Mouse (Mus musculus) lung, embryonic 14.5 days (tissue): Measurements from ENCODE around the gene Gabrr2. TPM values are rescaled to one million over a fixed set of nuclear protein-coding genes. Genes with fewer than 3 reads are reported as not detected.

Experiments used
- ATAC-seq: fragments of 200-750 bp; cut with Nextera tagmentation; 2 replicates; pipeline ENCODE4 v1.8.0; 2017; ENCODE audit warnings: mild to moderate bottlenecking, moderate TSS enrichment, moderate library complexity; ENCODE audit not compliant: insufficient read depth
- DNase-seq: peaks from one replicate; pipeline ENCODE4 v3.0.0-alpha.2; 2015
- H3K27ac ChIP-seq: fragments of 300-500 bp; sonication (generic); 2 replicates; pipeline ENCODE4 v1.5.1; 2014; ENCODE audit warnings: low read depth, mild to moderate bottlenecking, moderate library complexity
- H3K27me3 ChIP-seq: fragments of 300-500 bp; sonication (generic); 2 replicates; pipeline ENCODE4 v1.6.1; 2014; ENCODE audit warnings: low read length, control low read depth; ENCODE audit not compliant: insufficient read depth
- H3K36me3 ChIP-seq: fragments of 300-500 bp; sonication (generic); 2 replicates; pipeline ENCODE4 v1.6.1; 2014; ENCODE audit warnings: control low read depth; ENCODE audit not compliant: insufficient read depth
- H3K4me1 ChIP-seq: fragments of 300-500 bp; sonication (generic); 2 replicates; pipeline ENCODE4 v1.6.1; 2014; ENCODE audit warnings: antibody characterized with exemption, control low read depth; ENCODE audit not compliant: insufficient read depth
- H3K4me2 ChIP-seq: fragments of 300-500 bp; sonication (generic); 2 replicates; pipeline ENCODE4 v1.6.1; 2014; ENCODE audit warnings: mild to moderate bottlenecking
- H3K4me3 ChIP-seq: fragments of 300-500 bp; sonication (generic); 2 replicates; pipeline ENCODE4 v1.5.1; 2014; ENCODE audit warnings: low read depth, low read length
- H3K9ac ChIP-seq: fragments of 300-500 bp; sonication (generic); 2 replicates; pipeline ENCODE4 v1.6.1; 2014
- H3K9me3 ChIP-seq: fragments of 300-500 bp; sonication (generic); 2 replicates; pipeline ENCODE4 v1.6.1; 2016; ENCODE audit warnings: low read depth, low read length, control low read depth
- CTCF ChIP-seq: IDR thresholded peaks from 2 replicates; pipeline ENCODE4 v1.5.1; 2016; ENCODE audit warnings: antibody characterized with exemption, low read depth
- WGBS: fragments of 180-500 bp; shearing (Covaris S2); extraction: QIAGEN DNeasy Blood & Tissue Kit; methylation state at CpG from one replicate; pipeline ENCODE4 v1.1.7; 2014; 5-methylcytosine and 5-hydroxymethylcytosine counted together
- polyA plus RNA-seq: library from polyadenylated mRNA; unstranded; fragments of >200 nt; fragmentation: Nextera tagmentation; extraction: Ambion mirVana; gene quantifications from 2 replicates; pipeline ENCODE4 v1.2.1, GENCODE M21; 2014

Gabrr2 gene
- polyA plus RNA-seq, 1 experiment from 2014 or later, result 0.28 TPM

DNA sequence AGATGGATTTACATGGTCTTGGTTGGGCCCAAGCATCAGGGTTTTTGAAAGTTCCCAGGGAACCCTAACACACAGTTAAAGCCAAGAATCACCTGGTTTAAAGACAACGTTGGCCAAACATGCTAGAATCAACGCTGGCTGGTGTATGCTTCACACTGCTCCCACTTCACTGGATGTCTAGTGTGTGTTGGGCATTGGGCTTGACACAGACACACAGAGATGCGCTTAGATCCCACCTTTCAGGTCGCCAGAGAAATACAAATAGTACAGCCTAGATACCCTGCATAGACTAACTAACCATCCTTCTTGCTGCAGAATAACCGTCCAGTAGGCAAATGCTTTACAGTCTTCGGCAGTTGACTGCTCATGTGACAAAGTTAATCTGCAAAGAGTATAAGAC lies 7.5 kb downstream of the Gabrr2 start:
- Histone ChIP-seq H3K9ac (no peak overlapping the region), H3K9me3 (no peaks in the 10 kb centered on the region), H3K36me3 (no peaks in the 10 kb centered on the region), H3K4me3 (no peak overlapping the region), H3K27ac (no peak overlapping the region), H3K27me3 (no peaks in the 10 kb centered on the region), H3K4me1 (no peaks in the 10 kb centered on the region), H3K4me2 (no peak overlapping the region)
- TF ChIP-seq CTCF, result no peak
- ATAC-seq (no peak), DNase-seq (no peak)
- 91% methylated on average over 6 of the region's 6 CpGs for WGBS

DNA sequence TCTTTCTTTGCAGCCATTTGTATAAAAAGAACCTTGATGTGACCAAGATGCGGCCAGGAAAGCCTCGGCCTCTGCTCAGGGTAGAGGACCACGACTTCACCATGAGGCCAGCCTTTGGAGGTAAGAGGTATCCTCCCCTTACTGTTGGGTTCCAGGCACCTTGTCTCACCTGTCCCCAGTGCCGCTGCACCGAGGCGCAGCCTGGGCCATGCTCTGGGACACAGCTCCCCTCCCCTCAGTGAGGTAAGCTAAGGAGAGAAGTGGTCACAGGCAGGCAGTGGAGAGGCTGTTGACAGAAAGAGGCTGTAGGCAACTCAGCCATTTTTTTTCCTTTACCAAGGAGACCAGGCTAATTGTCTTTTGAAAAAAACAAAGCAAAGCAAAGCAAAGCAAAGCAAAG lies 8.5 kb downstream of the Gabrr2 start:
- Histone ChIP-seq H3K27ac (no peak overlapping the region), H3K4me3 (no peak overlapping the region), H3K4me2 (no peak overlapping the region), H3K36me3 (no peaks in the 10 kb centered on the region), H3K9ac (no peak overlapping the region), H3K4me1 (no peaks in the 10 kb centered on the region), H3K9me3 (no peaks in the 10 kb centered on the region), H3K27me3 (no peaks in the 10 kb centered on the region)
- ATAC-seq (no peak), DNase-seq (no peak)
- 83% methylated on average over 6 of the region's 6 CpGs for WGBS
- no peak for TF ChIP-seq CTCF

DNA sequence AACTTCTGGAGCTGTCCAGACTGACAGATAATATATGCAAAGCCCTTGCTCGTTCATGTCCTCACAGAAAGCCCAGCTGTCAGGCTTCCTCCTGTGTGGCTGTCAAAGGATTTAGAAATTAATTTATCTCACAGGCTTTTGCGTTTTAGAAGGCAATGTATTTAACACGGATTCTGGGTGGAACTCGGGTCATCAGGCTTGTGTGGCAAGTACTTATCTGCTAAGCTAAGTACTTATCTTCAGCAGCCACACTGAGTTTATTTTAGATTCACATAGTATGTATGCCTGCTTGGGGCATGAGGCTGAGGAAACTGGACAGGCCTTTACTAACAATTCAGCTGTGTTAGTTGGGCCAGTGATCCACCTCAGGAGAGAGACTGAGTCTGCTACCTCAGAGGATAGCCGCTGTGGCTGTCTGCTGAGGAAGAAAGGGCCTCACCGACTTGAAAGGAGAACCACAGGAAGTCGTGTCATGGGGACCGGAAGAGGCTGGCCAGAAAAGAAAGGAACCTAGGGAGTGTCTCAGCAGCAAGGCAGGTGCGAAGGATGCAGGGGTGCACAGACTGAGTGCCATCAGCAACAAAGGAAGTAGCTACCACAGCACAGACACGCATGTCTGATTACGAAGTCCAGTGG lies 9.8 kb downstream of the Gabrr2 start:
- Histone ChIP-seq H3K4me1 (no peaks in the 10 kb centered on the region), H3K9ac (no peak overlapping the region), H3K4me2 (no peak overlapping the region), H3K4me3 (no peak overlapping the region), H3K27ac (no peak overlapping the region), H3K36me3 (no peaks in the 10 kb centered on the region), H3K9me3 (no peaks in the 10 kb centered on the region), H3K27me3 (no peaks in the 10 kb centered on the region)
- 43% methylated on average over 11 of the region's 11 CpGs for WGBS
- TF ChIP-seq CTCF, result no peak
- DNase-seq (peak; percentile 8), ATAC-seq (no peak)

DNA sequence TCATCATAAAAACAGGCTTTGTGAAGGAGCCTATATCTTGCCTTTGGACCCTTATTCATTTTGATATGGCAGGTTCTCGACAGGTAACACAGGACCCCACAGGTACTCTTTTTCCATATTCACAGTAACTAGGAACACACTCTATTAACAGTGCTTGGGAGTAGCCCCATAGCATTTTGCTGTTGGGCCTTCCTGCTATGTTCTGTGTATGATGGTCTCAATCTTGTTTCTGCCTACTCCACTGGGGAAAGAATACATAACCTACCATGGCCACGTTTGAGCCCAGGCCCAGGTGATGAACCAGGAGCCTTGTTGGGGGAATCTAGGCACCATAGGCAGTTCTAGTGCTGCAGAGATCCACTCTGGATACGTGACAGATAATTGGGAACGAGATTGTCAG lies 11.6 kb downstream of the Gabrr2 start:
- ATAC-seq (no peak), DNase-seq (no peak)
- Histone ChIP-seq H3K4me2 (no peak overlapping the region), H3K9ac (no peak overlapping the region), H3K4me3 (no peak overlapping the region), H3K9me3 (no peaks in the 10 kb centered on the region), H3K36me3 (no peaks in the 10 kb centered on the region), H3K4me1 (no peaks in the 10 kb centered on the region), H3K27ac (no peak overlapping the region), H3K27me3 (no peaks in the 10 kb centered on the region)
- WGBS, result 70% methylated on average over 4 of the region's 4 CpGs
- TF ChIP-seq CTCF, result no peak

DNA sequence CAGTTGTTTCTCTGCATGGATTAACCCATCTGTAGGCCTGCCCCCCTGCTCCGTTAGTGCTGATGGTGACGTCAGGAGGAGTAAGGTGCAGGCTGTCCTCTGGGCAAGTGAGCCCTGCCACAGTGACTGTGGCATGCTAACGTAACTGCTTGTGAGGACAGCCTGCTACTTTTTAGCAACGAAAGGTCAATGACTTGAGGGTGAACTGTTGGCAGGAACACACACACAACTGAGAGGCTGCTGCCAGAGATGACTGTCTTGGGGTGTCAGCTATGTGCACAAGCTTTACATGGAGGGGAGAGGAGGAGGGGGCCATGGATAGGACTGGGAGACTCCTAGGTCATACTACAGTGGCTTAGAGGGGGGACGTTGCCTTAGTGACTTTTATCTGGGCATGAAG lies 12.1 kb downstream of the Gabrr2 start:
- Histone ChIP-seq H3K36me3 (no peaks in the 10 kb centered on the region), H3K9me3 (no peaks in the 10 kb centered on the region), H3K4me1 (no peaks in the 10 kb centered on the region), H3K4me3 (no peak overlapping the region), H3K4me2 (no peak overlapping the region), H3K9ac (no peak overlapping the region), H3K27me3 (no peaks in the 10 kb centered on the region), H3K27ac (no peak overlapping the region)
- DNase-seq (no peak), ATAC-seq (no peak)
- no peak for TF ChIP-seq CTCF
- WGBS, result 47% methylated on average over 5 of the region's 5 CpGs

DNA sequence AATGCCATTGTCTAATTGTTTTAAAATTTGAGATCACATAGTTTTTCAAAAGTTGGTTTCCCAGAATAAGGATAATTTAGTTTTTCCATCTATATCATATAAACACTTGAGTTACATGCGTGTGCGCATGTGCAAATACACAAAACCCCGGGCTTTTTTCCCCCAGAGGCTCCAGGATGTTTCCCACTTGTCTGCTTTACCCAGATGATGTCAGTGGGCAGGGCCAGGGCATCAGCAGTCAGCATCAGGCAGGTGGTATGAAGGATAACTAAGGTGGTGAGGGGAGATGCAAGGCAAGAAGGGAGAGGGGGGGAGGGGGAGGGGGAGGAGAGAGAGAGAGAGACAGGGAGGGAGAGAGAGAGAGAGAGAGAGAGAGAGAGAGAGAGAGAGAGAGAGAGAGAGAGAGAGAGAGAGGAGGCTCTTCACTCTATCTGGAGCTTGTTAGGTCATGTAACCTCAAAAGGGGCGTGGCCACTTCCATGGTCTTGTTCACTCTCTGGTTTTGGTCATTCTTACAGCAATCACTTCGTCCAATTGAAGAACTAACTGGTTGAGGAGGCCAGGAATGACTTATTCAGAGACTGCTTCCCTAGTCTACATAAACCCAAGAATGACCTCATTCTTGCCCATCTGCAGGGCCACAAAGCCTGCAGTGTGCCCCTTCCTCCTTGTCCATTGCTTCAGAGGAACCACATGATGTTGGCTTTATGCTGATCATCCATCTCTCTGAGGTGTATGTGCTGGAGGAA lies 13.2 kb downstream of the Gabrr2 start:
- no peak overlapping the region for H3K27ac ChIP-seq
- no peak for TF ChIP-seq CTCF
- H3K4me2 ChIP-seq, result no peak overlapping the region
- no peaks in the 10 kb centered on the region for H3K36me3 ChIP-seq
- ATAC-seq (no peak), DNase-seq (no peak)
- H3K4me3 ChIP-seq, result no peak overlapping the region
- 75% methylated on average over 5 of the region's 5 CpGs for WGBS
- H3K4me1 ChIP-seq, result no peaks in the 10 kb centered on the region
- H3K27me3 ChIP-seq, result no peaks in the 10 kb centered on the region
- no peak overlapping the region for H3K9ac ChIP-seq
- H3K9me3 ChIP-seq, result no peaks in the 10 kb centered on the region

DNA sequence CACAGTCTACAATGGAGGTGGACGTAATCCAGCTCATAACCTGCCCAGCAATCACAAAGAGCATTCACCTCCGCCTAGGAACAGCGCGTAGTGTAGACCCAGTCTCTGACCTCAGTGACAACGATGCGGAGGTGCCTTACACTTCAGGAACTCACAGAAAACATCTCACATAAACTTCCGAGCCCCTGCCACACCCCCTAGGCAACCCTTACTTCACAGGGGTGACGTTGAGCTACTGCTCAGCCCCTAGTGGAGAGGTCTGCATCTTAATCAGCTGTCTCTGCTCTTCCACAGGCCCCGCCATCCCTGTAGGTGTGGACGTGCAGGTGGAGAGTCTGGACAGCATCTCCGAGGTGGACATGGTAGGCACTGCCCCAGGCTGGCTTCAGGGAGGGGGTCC lies 14.4 kb downstream of the Gabrr2 start:
- no peak for ATAC-seq
- Histone ChIP-seq H3K36me3 (no peaks in the 10 kb centered on the region), H3K27ac (no peak overlapping the region), H3K27me3 (no peaks in the 10 kb centered on the region), H3K4me2 (no peak overlapping the region), H3K4me3 (no peak overlapping the region), H3K4me1 (no peaks in the 10 kb centered on the region), H3K9ac (no peak overlapping the region), H3K9me3 (no peaks in the 10 kb centered on the region)
- 68% methylated on average over 11 of the region's 11 CpGs for WGBS
- DNase-seq, result no peak
- no peak for TF ChIP-seq CTCF
